9 mouse cellular contexts compared by ENCODE assay signal in the genomic region with DNA sequence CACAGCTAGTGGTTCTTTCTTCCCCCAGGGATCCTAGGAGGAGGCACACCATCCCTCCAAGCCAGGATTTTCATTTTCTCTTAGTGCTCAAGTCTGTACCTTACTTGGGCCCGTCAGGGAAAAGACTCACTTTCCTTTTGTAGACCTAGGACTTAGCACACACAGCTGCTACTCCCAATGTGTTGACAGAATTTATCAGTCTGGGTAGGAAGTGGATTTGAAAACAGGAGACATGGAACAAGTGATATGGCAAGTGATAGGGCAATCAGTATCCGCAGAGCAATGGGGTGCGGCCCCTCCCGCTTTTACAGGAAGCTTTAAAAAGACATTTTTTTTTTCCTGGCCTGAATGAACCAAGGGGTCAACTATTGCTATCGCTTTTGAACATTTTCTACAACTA. TPM values are rescaled to one million over a fixed set of nuclear protein-coding genes. Genes with fewer than 3 reads are reported as not detected.
DNase-seq lines count a peak whose midpoint lies in the region; ATAC-seq and TF ChIP-seq lines count a peak whose summit lies in the region.
"Had no signal": no experiment of that assay in that cellular context is flagged by ENCODE, and none has a peak within 500 bp of the region (broad histone marks: within the 10 kb centered on the region; RNA-seq: fewer than 3 reads in every experiment).

No protein-coding gene starts in this region.

- peaks cover 13% of the 10 kb centered on the region for H3K4me1 ChIP-seq in heart, embryonic 10.5 days
- H3K4me1 ChIP-seq in liver, postnatal 0 days (ENCODE audit: insufficient read depth) = no peaks in the 10 kb centered on the region
- H3K4me1 ChIP-seq in kidney, embryonic 14.5 days (ENCODE audit: control insufficient read depth, insufficient read depth, low read length) = 0 out of 2 replicates have a peak, but pooled peaks cover 3% of the 10 kb centered on the region

- 0 out of 2 replicates have a peak, but pooled peaks have one; percentile 19 for TF ChIP-seq EP300 in liver, postnatal 0 days (IDR thresholded peaks at IDR 0.05; ENCODE audit: low read depth)

- peak overlapping the region; percentile 54 for H3K4me3 ChIP-seq in heart, embryonic 10.5 days
- no peak overlapping the region for H3K4me3 ChIP-seq in liver, postnatal 0 days (ENCODE audit: low read depth, low read length)
- H3K4me3 ChIP-seq in kidney, embryonic 14.5 days (ENCODE audit: low read length) = no peak overlapping the region

- TF ChIP-seq CTCF in liver, postnatal 0 days (IDR thresholded peaks at IDR 0.05; ENCODE audit: low read depth) = no peak

- no peak for DNase-seq in heart, embryonic 10.5 days (ENCODE audit: low spot score)
- no peak for DNase-seq in heart, adult 18-20 months
- DNase-seq in right cerebral cortex, postnatal 10 days (ENCODE audit: low spot score in 2 of 2) = peak; percentile 23 to 32
- DNase-seq in right cerebral cortex, postnatal 14 days = no peak
- DNase-seq in liver, postnatal 0 days = no peak
- DNase-seq in telencephalon, adult 2 months (ENCODE audit: low read depth, low spot score) = peak; percentile 26
- DNase-seq in ovary, postnatal 14 days (ENCODE audit: low spot score) = no peak
- DNase-seq: B cell, adult 2 months had no signal

- H3K9ac ChIP-seq in liver, postnatal 0 days (replicated peaks) = no peak overlapping the region
- H3K9ac ChIP-seq in kidney, embryonic 14.5 days (ENCODE audit: low read depth, low read length) = no peak overlapping the region

- H3K9me3 ChIP-seq in heart, embryonic 10.5 days = no peaks in the 10 kb centered on the region
- H3K9me3 ChIP-seq in liver, postnatal 0 days (ENCODE audit: low read length) = no peaks in the 10 kb centered on the region
- H3K9me3 ChIP-seq in kidney, embryonic 14.5 days (ENCODE audit: control insufficient read depth, low read length) = no peaks in the 10 kb centered on the region

- ATAC-seq in liver, postnatal 0 days = no peak
- no peak for ATAC-seq in kidney, embryonic 14.5 days (ENCODE audit: low FRiP score, low TSS enrichment)

- H3K4me2 ChIP-seq in liver, postnatal 0 days (ENCODE audit: low read depth, low read length) = no peak overlapping the region
- H3K4me2 ChIP-seq in kidney, embryonic 14.5 days (replicated peaks; ENCODE audit: low read depth, low read length) = no peak overlapping the region

- WGBS in heart, embryonic 10.5 days = 3% methylated on average over 5 of the region's 5 CpGs
- 3% methylated on average over 5 of the region's 5 CpGs for WGBS in liver, postnatal 0 days (ENCODE audit: insufficient replicate concordance)
- WGBS in kidney, embryonic 14.5 days = 12% methylated on average over 5 of the region's 5 CpGs

- H3K27me3 ChIP-seq in heart, embryonic 10.5 days (ENCODE audit: insufficient read depth, poor library complexity, severe bottlenecking) = peaks cover 17% of the 10 kb centered on the region
- peaks cover 17% of the 10 kb centered on the region for H3K27me3 ChIP-seq in liver, postnatal 0 days (ENCODE audit: insufficient read depth, low read length)
- peaks cover 16% of the 10 kb centered on the region; the same call in 1 of the 2 replicates for H3K27me3 ChIP-seq in kidney, embryonic 14.5 days (ENCODE audit: control insufficient read depth, insufficient read depth, low read length)

- no peak overlapping the region for H3K27ac ChIP-seq in heart, embryonic 10.5 days
- no peak overlapping the region for H3K27ac ChIP-seq in liver, postnatal 0 days (ENCODE audit: low read depth)
- no peak overlapping the region for H3K27ac ChIP-seq in kidney, embryonic 14.5 days (ENCODE audit: low read depth, low read length)

- no peaks in the 10 kb centered on the region for H3K36me3 ChIP-seq in heart, embryonic 10.5 days
- H3K36me3 ChIP-seq in liver, postnatal 0 days (replicated peaks; ENCODE audit: insufficient read depth, low read length) = no peaks in the 10 kb centered on the region
- no peaks in the 10 kb centered on the region for H3K36me3 ChIP-seq in kidney, embryonic 14.5 days (ENCODE audit: control insufficient read depth, insufficient read depth, low read length)

RNA-seq across cellular contexts. Expression of a gene that starts 1.0 kb away (rescaled TPM):
- polyA plus RNA-seq in heart, embryonic 10.5 days (2016; fragmentation: Nextera tagmentation; extraction: Ambion mirVana) = 0.10 and 0.21 TPM in 2 replicates
- total RNA-seq in heart, adult 18-20 months (2021) = not detected
- 0.04 and 0.06 TPM in 2 replicates for polyA plus RNA-seq in liver, postnatal 0 days (2015; fragmentation: Nextera tagmentation; extraction: Ambion mirVana)
- 0.37 and 0.54 TPM in 2 replicates for polyA plus RNA-seq in kidney, embryonic 14.5 days (2014; fragmentation: Nextera tagmentation; extraction: Ambion mirVana)

RNA-seq across cellular contexts. Expression of a gene that starts 44.6 kb away (rescaled TPM):
- polyA plus RNA-seq in heart, embryonic 10.5 days (2016; fragmentation: Nextera tagmentation; extraction: Ambion mirVana) = 19.5 and 29.4 TPM in 2 replicates
- under 1 TPM; 0.42 to 0.67 TPM for total RNA-seq in heart, adult 18-20 months (2021)
- 18.6 and 22.2 TPM in 2 replicates for polyA plus RNA-seq in liver, postnatal 0 days (2015; fragmentation: Nextera tagmentation; extraction: Ambion mirVana)
- 87.9 and 90.5 TPM in 2 replicates for polyA plus RNA-seq in kidney, embryonic 14.5 days (2014; fragmentation: Nextera tagmentation; extraction: Ambion mirVana)

Comparison
In these comparisons a context has a peak if more than half of its experiments do, and no peak if none do; other contexts are left out.
1. DNase-seq: peak in right cerebral cortex, postnatal 10 days (2 of 2) and telencephalon, adult 2 months (single experiment); none in heart, embryonic 10.5 days (single experiment), heart, adult 18-20 months (0 of 2), right cerebral cortex, postnatal 14 days (single experiment), liver, postnatal 0 days (single experiment) and ovary, postnatal 14 days (single experiment).